Mouse (Mus musculus) megakaryocyte-erythroid progenitor cell, adult 5-6 weeks (primary cell): ENCODE data around the gene Psg20. TPM values are rescaled to one million over a fixed set of nuclear protein-coding genes. Genes with fewer than 3 reads are reported as not detected.
"Not testable (repeated sequence)": the region's sequence is repeated elsewhere in the genome, so short reads cannot be mapped to it uniquely, and the experiment has no call there.

Source experiments
- ATAC-seq: replicated peaks from 2 replicates; pipeline ENCODE4 v1.8.0; 2016; ENCODE audit warnings: mild to moderate bottlenecking, inconsistent platforms; ENCODE audit not compliant: severe bottlenecking, poor library complexity, low FRiP score, low TSS enrichment
- total RNA-seq, 2 experiments: library from RNA; stranded (forward) in 1 of 2; stranded (reverse) in 1 of 2; fragments of 200-1000, 215-1000 nt in 1 of 2; fragments of >200 nt in 1 of 2; fragmentation: Nextera tagmentation in 1 of 2; gene quantifications; 2 replicates each; pipeline ENCODE4 v1.2.3; 2014 to 2017

The Psg20 gene
- total RNA-seq (2014; fragmentation: Nextera tagmentation) = not detected in 2 replicates
- total RNA-seq (2017) = not detected in 2 replicates

- no peak for ATAC-seq
Measured at GRCm38 (mm10) chr7:18686085-18686484, at the start of gene Psg20. Gene Psg20, minus strand, starts transcription at chr7:18686185.

GRCm38 (mm10) chr7:18734451-18734850 lies 48.5 kb upstream of the Psg20 start:
- no peak for ATAC-seq

- no peak for ATAC-seq
Measured at GRCm38 (mm10) chr7:18733111-18733510, 47.1 kb upstream of the Psg20 start.

GRCm38 (mm10) chr7:18728391-18728790 lies 42.4 kb upstream of the Psg20 start:
- ATAC-seq = no peak

- not testable (repeated sequence) for ATAC-seq
Measured at GRCm38 (mm10) chr7:18725931-18726330, 39.9 kb upstream of the Psg20 start.

- ATAC-seq = no peak
Measured at GRCm38 (mm10) chr7:18724001-18724400, 38.0 kb upstream of the Psg20 start.

- no peak for ATAC-seq
Measured at GRCm38 (mm10) chr7:18717790-18718189, 31.8 kb upstream of the Psg20 start, which contains the start of gene Psg22. Gene Psg22, plus strand, starts transcription at chr7:18718090.

- ATAC-seq = no peak
Measured at GRCm38 (mm10) chr7:18715546-18715945, 29.6 kb upstream of the Psg20 start.

- no peak for ATAC-seq
Measured at GRCm38 (mm10) chr7:18710846-18711245, 24.9 kb upstream of the Psg20 start.

- not testable (repeated sequence) for ATAC-seq
Measured at GRCm38 (mm10) chr7:18710331-18710730, 24.3 kb upstream of the Psg20 start.

GRCm38 (mm10) chr7:18685586-18685985 lies 399 bp downstream of the Psg20 start:
- ATAC-seq = no peak

- no peak; the same call in 1 of the 2 replicates for ATAC-seq
Measured at GRCm38 (mm10) chr7:18679772-18680171, 6.2 kb downstream of the Psg20 start.

GRCm38 (mm10) chr7:18656625-18657024 lies 29.4 kb downstream of the Psg20 start, which contains the start of gene Psg21:
Gene Psg21, minus strand, starts transcription at chr7:18656725.
- not testable (repeated sequence) for ATAC-seq

GRCm38 (mm10) chr7:18626921-18627320 lies 59.1 kb downstream of the Psg20 start:
- not testable (repeated sequence) for ATAC-seq

Other genes starting within 250 kb of the Psg20 start
- not detected in 2 replicates for gene Psg26, start 202.0 kb downstream of the Psg20 start, total RNA-seq (2014; fragmentation: Nextera tagmentation)
- gene Psg26, start 202.0 kb downstream of the Psg20 start, total RNA-seq (2017) = not detected in 2 replicates
- not detected in 2 replicates for gene Psg25, start 153.9 kb downstream of the Psg20 start, total RNA-seq (2014; fragmentation: Nextera tagmentation)
- gene Psg25, start 153.9 kb downstream of the Psg20 start, total RNA-seq (2017) = not detected in 2 replicates
- not detected in 2 replicates for gene Psg27, start 118.9 kb downstream of the Psg20 start, total RNA-seq (2014; fragmentation: Nextera tagmentation)
- not detected in 2 replicates for gene Psg27, start 118.9 kb downstream of the Psg20 start, total RNA-seq (2017)
- not detected in 2 replicates for gene Psg23, start 69.7 kb downstream of the Psg20 start, total RNA-seq (2014; fragmentation: Nextera tagmentation)
- gene Psg23, start 69.7 kb downstream of the Psg20 start, total RNA-seq (2017) = not detected in 2 replicates
- gene Psg21, start 29.5 kb downstream of the Psg20 start, total RNA-seq (2014; fragmentation: Nextera tagmentation) = not detected in 2 replicates
- gene Psg21, start 29.5 kb downstream of the Psg20 start, total RNA-seq (2017) = not detected in 2 replicates
- not detected in 2 replicates for gene Psg22, start 31.9 kb upstream of the Psg20 start, total RNA-seq (2014; fragmentation: Nextera tagmentation)
- not detected in 2 replicates for gene Psg22, start 31.9 kb upstream of the Psg20 start, total RNA-seq (2017)
- gene Psg19, start 112.3 kb upstream of the Psg20 start, total RNA-seq (2014; fragmentation: Nextera tagmentation) = not detected in 2 replicates
- not detected in 2 replicates for gene Psg19, start 112.3 kb upstream of the Psg20 start, total RNA-seq (2017)
- not detected in 2 replicates for gene Psg17, start 135.4 kb upstream of the Psg20 start, total RNA-seq (2014; fragmentation: Nextera tagmentation)
- gene Psg17, start 135.4 kb upstream of the Psg20 start, total RNA-seq (2017) = 0.70 and 0.95 TPM in 2 replicates
- gene Mill2, start 153.8 kb upstream of the Psg20 start, total RNA-seq (2014; fragmentation: Nextera tagmentation) = 1.4 TPM in 1 of 2 replicates, not detected in the other
- gene Mill2, start 153.8 kb upstream of the Psg20 start, total RNA-seq (2017) = 2.0 TPM in 1 of 2 replicates, not detected in the other
- 1.9 and 43.9 TPM in 2 replicates for gene Pglyrp1, start 185.1 kb upstream of the Psg20 start, total RNA-seq (2014; fragmentation: Nextera tagmentation)
- 0.61 and 2.2 TPM in 2 replicates for gene Pglyrp1, start 185.1 kb upstream of the Psg20 start, total RNA-seq (2017)
- gene Ccdc61, start 224.2 kb upstream of the Psg20 start, total RNA-seq (2014; fragmentation: Nextera tagmentation) = 23.6 and 42.3 TPM in 2 replicates
- 6.8 and 13.3 TPM in 2 replicates for gene Ccdc61, start 224.2 kb upstream of the Psg20 start, total RNA-seq (2017)
- not detected in 2 replicates for gene Nova2, start 239.7 kb upstream of the Psg20 start, total RNA-seq (2014; fragmentation: Nextera tagmentation)
- gene Nova2, start 239.7 kb upstream of the Psg20 start, total RNA-seq (2017) = not detected in 2 replicates